Mouse (Mus musculus) hindbrain, embryonic 12.5 days (tissue): ENCODE results near the gene Drc7. TPM values are rescaled to one million over a fixed set of nuclear protein-coding genes. Genes with fewer than 3 reads are reported as not detected.
A peak's percentile ranks its signal among the peaks of the same experiment; 100 is the strongest.

Source experiments
- ATAC-seq: fragments of 200-750 bp; cut with Nextera tagmentation; 2 replicates; pipeline ENCODE4 v1.8.0; 2017; ENCODE audit warnings: moderate TSS enrichment; ENCODE audit not compliant: low FRiP score
- H3K27ac ChIP-seq: fragments of 300-500 bp; sonication (generic); 2 replicates; pipeline ENCODE4 v1.5.1; 2016; ENCODE audit warnings: mild to moderate bottlenecking
- H3K27me3 ChIP-seq: fragments of 300-500 bp; sonication (generic); 2 replicates; pipeline ENCODE4 v1.6.1; 2016; ENCODE audit warnings: mild to moderate bottlenecking
- H3K36me3 ChIP-seq: fragments of 300-500 bp; sonication (generic); 2 replicates; pipeline ENCODE4 v1.6.1; 2016; ENCODE audit warnings: mild to moderate bottlenecking
- H3K4me1 ChIP-seq: fragments of 300-500 bp; sonication (generic); 2 replicates; pipeline ENCODE4 v1.6.1; 2016
- H3K4me2 ChIP-seq: fragments of 300-500 bp; sonication (generic); replicated peaks from 2 replicates; pipeline ENCODE4 v1.6.1; 2016; ENCODE audit warnings: mild to moderate bottlenecking
- H3K4me3 ChIP-seq: fragments of 300-500 bp; sonication (generic); 2 replicates; pipeline ENCODE4 v1.5.1; 2016; ENCODE audit warnings: mild to moderate bottlenecking
- H3K9ac ChIP-seq: fragments of 300-500 bp; sonication (generic); 2 replicates; pipeline ENCODE4 v1.6.1; 2016; ENCODE audit warnings: mild to moderate bottlenecking, moderate library complexity
- H3K9me3 ChIP-seq: fragments of 300-500 bp; sonication (generic); replicated peaks from 2 replicates; pipeline ENCODE4 v1.6.1; 2016; ENCODE audit warnings: mild to moderate bottlenecking
- WGBS: fragments of 180-500 bp; shearing (Covaris S2); methylation state at CpG from one replicate; pipeline ENCODE4 v1.1.7; 2016; 5-methylcytosine and 5-hydroxymethylcytosine counted together
- polyA plus RNA-seq: library from polyadenylated mRNA; unstranded; fragments of >200 nt; fragmentation: Nextera tagmentation; extraction: Ambion mirVana; gene quantifications from 2 replicates; pipeline ENCODE4 v1.2.1, GENCODE M21; 2016

Gene Drc7
- polyA plus RNA-seq, 1 experiment from 2014 or later = 1.3 TPM

DNA sequence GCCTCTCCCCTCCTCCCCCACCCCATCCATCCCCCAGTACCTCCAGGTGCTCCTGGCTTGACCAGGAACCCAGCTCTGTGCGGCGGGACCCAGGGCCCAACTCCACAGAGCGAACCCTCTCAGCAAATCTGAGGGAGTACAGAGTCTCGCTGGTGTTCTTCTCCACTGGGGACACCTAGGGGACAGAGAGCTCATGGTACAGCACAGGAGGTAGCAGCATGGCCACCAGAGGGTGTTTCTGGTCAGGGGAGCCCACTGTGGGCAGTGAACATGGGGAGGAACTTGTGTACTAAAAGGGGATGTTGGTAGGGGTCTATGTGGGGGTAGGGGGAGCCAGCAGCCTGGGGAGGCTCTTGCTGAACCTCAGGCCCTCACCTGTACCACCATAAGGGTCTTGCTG is 47.1 kb downstream of the Drc7 start:
- no peaks in the 10 kb centered on the region for H3K9me3 ChIP-seq
- H3K4me2 ChIP-seq = no peak overlapping the region
- 82% methylated on average over 4 of the region's 4 CpGs for WGBS
- peaks cover 53% of the 10 kb centered on the region for H3K36me3 ChIP-seq
- no peaks in the 10 kb centered on the region for H3K4me1 ChIP-seq
- H3K9ac ChIP-seq = no peak overlapping the region
- H3K27ac ChIP-seq = no peak overlapping the region
- ATAC-seq = no peak
- no peaks in the 10 kb centered on the region for H3K27me3 ChIP-seq
- H3K4me3 ChIP-seq = no peak overlapping the region

DNA sequence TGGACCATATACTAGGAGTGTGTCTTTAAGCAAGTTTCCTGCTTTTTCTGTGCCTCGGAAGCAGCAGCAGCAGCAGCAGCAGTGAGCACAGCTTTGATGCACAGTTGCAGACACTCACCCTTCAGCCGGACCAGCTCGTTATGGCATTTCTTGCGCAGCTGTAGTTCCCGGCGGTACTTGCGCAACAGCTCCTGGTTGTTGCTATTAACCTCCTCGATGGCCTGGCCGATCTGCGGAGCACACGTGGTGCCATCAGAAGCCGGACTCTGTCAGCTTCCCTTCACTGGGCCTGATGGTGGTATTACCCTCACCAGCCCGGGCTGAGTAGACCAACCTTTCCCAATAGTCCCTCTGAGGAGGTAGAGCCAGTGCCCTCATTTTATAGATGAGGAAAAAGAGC is 52.4 kb downstream of the Drc7 start:
- 91% methylated on average over 13 of the region's 13 CpGs for WGBS
- H3K36me3 ChIP-seq = peaks cover 21% of the 10 kb centered on the region
- H3K4me1 ChIP-seq = no peaks in the 10 kb centered on the region

DNA sequence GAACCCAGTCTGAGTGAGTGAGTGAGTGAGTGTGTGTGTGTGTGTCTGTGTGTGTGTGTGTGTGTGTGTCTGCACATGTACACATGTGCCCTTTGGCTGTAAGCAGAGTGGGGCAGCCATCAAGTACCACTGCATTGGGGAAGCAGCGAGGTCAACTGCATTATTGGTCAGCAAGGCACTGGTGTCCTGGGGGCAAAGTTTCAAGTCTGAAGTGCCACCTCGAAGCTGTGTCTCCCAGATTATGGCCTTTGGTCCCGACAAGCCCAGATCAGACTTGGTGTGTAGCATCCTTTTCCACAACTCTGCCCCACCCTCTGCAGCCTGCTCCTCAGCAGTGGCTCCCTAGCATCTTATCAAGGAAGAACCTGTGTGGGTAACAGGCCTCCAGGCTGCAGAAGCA is 57.7 kb downstream of the Drc7 start:
- Histone ChIP-seq H3K27me3 (no peaks in the 10 kb centered on the region), H3K9me3 (no peaks in the 10 kb centered on the region), H3K9ac (no peak overlapping the region), H3K36me3 (0 out of 2 replicates have a peak, but pooled peaks cover 12% of the 10 kb centered on the region), H3K4me2 (no peak overlapping the region), H3K4me3 (no peak overlapping the region), H3K4me1 (no peaks in the 10 kb centered on the region), H3K27ac (no peak overlapping the region)
- ATAC-seq = no peak
- WGBS = 94% methylated on average over 3 of the region's 3 CpGs

More for the DNA sequence above, 52.4 kb downstream of the Drc7 start:
- H3K27ac ChIP-seq = no peak overlapping the region
- no peaks in the 10 kb centered on the region for H3K27me3 ChIP-seq
- no peak overlapping the region for H3K4me2 ChIP-seq
- no peak overlapping the region for H3K4me3 ChIP-seq
- no peaks in the 10 kb centered on the region for H3K9me3 ChIP-seq
- no peak overlapping the region for H3K9ac ChIP-seq
- ATAC-seq = no peak

DNA sequence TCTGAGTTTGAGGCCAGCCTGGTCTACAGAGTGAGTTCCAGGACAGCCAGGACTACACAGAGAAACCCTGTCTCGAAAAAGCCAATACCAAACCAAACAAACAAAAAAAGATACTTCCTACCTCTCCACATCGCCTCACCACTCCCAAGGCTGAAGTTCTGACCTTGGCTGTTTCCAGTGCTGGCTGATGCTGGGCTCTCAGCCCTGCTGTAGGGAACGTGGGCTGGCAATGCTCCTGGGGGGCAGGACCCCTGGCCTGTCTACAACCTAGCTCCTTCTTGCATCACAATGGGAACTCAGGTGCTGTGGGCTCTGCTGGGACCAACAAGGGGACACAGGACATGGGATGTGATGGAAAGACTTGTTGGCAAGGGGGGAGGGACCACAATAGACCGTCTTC is 58.2 kb downstream of the Drc7 start:
- Histone ChIP-seq H3K4me3 (no peak overlapping the region), H3K27me3 (no peaks in the 10 kb centered on the region), H3K9ac (no peak overlapping the region), H3K9me3 (no peaks in the 10 kb centered on the region), H3K36me3 (0 out of 2 replicates have a peak, but pooled peaks cover 8% of the 10 kb centered on the region), H3K27ac (no peak overlapping the region), H3K4me2 (no peak overlapping the region), H3K4me1 (no peaks in the 10 kb centered on the region)
- no peak; the same call in 1 of the 2 replicates for ATAC-seq
- 70% methylated on average over 4 of the region's 4 CpGs for WGBS

DNA sequence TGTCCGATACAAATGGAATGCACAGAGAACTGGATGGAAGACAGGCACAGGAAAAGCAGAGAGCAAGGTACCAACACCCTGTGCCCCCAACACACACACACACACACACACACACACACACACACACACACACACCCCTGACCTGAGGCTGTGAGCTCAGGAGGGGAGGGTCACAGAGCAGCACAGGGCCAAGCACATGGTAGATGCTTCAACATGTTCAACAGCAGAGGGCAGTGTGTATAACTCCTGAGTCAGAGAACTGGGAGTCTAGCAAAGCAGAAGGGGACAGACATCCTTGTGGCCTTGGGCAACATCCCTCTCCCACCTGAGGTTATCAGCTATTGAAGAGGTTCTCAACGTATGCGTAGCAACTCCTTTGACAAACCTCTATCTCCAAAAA is 58.8 kb downstream of the Drc7 start:
- no peaks in the 10 kb centered on the region for H3K27me3 ChIP-seq
- no peak overlapping the region for H3K4me3 ChIP-seq
- no peaks in the 10 kb centered on the region for H3K9me3 ChIP-seq
- H3K4me2 ChIP-seq = no peak overlapping the region
- H3K36me3 ChIP-seq = 0 out of 2 replicates have a peak, but pooled peaks cover 7% of the 10 kb centered on the region
- no peak overlapping the region for H3K27ac ChIP-seq
- WGBS = 67% methylated on average over 3 of the region's 3 CpGs
- peak; percentile 60 for ATAC-seq
- no peaks in the 10 kb centered on the region for H3K4me1 ChIP-seq
- no peak overlapping the region for H3K9ac ChIP-seq

DNA sequence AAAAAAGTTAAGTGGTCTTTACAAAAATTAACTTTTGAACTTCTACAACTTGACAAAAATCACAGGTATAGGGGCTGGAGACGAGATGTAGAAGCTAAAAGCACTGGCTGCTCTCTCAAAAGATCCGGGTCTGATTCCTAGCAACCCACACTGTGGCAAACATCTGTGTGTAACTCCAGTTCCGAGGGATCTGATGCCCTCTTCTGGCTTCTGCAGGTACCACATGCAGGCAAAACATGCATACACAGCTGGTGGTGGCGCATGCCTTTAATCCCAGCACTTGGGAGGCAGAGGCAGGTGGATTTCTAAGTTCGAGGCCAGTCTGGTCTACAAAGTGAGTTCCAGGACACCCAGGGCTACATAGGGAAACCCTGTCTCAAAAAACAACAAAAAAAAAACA is 68.6 kb downstream of the Drc7 start:
- 90% methylated on average over 5 of the region's 5 CpGs for WGBS

DNA sequence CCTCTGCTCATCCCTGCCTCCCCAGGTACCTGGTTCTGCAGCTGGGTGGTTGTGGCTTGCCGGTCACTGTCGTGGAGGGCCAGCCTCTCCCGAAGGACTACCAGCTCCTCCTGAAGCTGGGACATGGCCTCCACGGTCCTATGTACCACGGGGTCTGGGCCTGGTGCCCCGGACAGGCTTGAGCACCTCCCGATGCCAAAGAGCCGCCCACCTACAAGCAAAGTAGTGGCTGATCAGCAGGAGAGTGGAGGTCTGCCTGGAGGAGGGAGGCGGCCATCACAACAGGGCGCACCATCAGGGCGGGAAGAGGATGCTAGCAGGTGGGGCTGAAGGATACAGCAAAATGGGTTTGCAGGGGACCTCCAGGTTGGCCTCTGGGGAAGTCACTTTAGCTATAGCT is 71.6 kb downstream of the Drc7 start:
- WGBS = 83% methylated on average over 11 of the region's 11 CpGs
- no peak overlapping the region for H3K4me2 ChIP-seq
- no peak overlapping the region for H3K4me3 ChIP-seq
- H3K36me3 ChIP-seq = 0 out of 2 replicates have a peak, but pooled peaks cover 3% of the 10 kb centered on the region
- peaks cover 9% of the 10 kb centered on the region; the same call in 1 of the 2 replicates for H3K4me1 ChIP-seq
- no peaks in the 10 kb centered on the region for H3K9me3 ChIP-seq
- no peaks in the 10 kb centered on the region for H3K27me3 ChIP-seq
- no peak for ATAC-seq
- no peak overlapping the region for H3K9ac ChIP-seq
- H3K27ac ChIP-seq = no peak overlapping the region

More for the DNA sequence above, 68.6 kb downstream of the Drc7 start:
- no peak overlapping the region for H3K27ac ChIP-seq
- no peak for ATAC-seq
- 0 out of 2 replicates have a peak, but pooled peaks cover 3% of the 10 kb centered on the region for H3K36me3 ChIP-seq
- H3K9me3 ChIP-seq = no peaks in the 10 kb centered on the region
- H3K27me3 ChIP-seq = no peaks in the 10 kb centered on the region
- no peak overlapping the region for H3K4me2 ChIP-seq
- no peak overlapping the region for H3K9ac ChIP-seq
- peaks cover 9% of the 10 kb centered on the region; the same call in 1 of the 2 replicates for H3K4me1 ChIP-seq
- H3K4me3 ChIP-seq = no peak overlapping the region

DNA sequence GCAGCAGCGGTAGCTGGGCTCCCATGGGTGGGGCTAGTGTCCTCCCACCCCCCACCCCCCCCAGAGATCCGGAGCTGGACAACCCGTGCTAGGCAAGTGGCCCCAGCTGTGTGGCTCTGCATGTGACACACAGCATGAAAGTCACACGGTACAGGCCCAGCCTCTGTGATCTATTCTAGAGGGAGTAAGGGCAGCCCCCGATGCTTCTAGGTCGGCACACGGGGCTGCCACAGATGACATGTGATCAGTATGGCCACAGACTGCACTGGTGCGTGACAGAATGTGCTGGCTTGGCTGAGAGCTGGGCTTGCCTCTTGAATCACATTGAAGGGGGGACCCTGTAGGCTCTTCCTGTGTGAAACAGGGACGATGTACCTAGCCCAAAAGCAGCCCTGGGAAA is 72.8 kb downstream of the Drc7 start:
- peaks cover 9% of the 10 kb centered on the region; the same call in 1 of the 2 replicates for H3K4me1 ChIP-seq
- 0 out of 2 replicates have a peak, but pooled peaks cover 3% of the 10 kb centered on the region for H3K36me3 ChIP-seq
- no peaks in the 10 kb centered on the region for H3K27me3 ChIP-seq
- H3K27ac ChIP-seq = no peak overlapping the region
- H3K9me3 ChIP-seq = no peaks in the 10 kb centered on the region
- peak overlapping the region; percentile 43; the same call in 1 of the 2 replicates for H3K9ac ChIP-seq
- H3K4me3 ChIP-seq = no peak overlapping the region
- no peak overlapping the region for H3K4me2 ChIP-seq
- peak; percentile 74 for ATAC-seq
- WGBS = 63% methylated on average over 9 of the region's 9 CpGs

Other genes with a start within 250 kb of the Drc7 start
- not detected in 2 replicates for gene Ccl17, start 244.7 kb upstream of the Drc7 start, polyA plus RNA-seq
- gene Coq9, start 216.8 kb upstream of the Drc7 start, polyA plus RNA-seq = 52.6 and 55.3 TPM in 2 replicates
- 169 and 178 TPM in 2 replicates for gene Ciapin1, start 216.7 kb upstream of the Drc7 start, polyA plus RNA-seq
- 120 and 129 TPM in 2 replicates for gene Polr2c, start 197.7 kb upstream of the Drc7 start, polyA plus RNA-seq
- gene Dok4, start 178.8 kb upstream of the Drc7 start, polyA plus RNA-seq = 28.4 and 29.9 TPM in 2 replicates
- gene Ccdc102a, start 137.0 kb upstream of the Drc7 start, polyA plus RNA-seq = 30.8 and 30.9 TPM in 2 replicates
- gene Adgrg5, start 131.4 kb upstream of the Drc7 start, polyA plus RNA-seq = 0.12 TPM in 1 of 2 replicates, not detected in the other
- gene Adgrg1, start 80.4 kb upstream of the Drc7 start, polyA plus RNA-seq = 187 and 194 TPM in 2 replicates
- gene Adgrg3, start 37.4 kb upstream of the Drc7 start, polyA plus RNA-seq = 1.9 TPM in 2 replicates
- gene Katnb1, start 26.1 kb downstream of the Drc7 start, polyA plus RNA-seq = 36.2 and 39.4 TPM in 2 replicates
- 17.4 and 21.2 TPM in 2 replicates for gene Kifc3, start 147.7 kb downstream of the Drc7 start, polyA plus RNA-seq